Mouse (Mus musculus) embryonic facial prominence, embryonic 15.5 days (tissue): ENCODE measurements around the gene Srcap. TPM values are rescaled to one million over a fixed set of nuclear protein-coding genes. Genes with fewer than 3 reads are reported as not detected.
"Not testable (repeated sequence)": the region's sequence is repeated elsewhere in the genome, so short reads cannot be mapped to it uniquely, and the experiment has no call there.

Experiments used
- ATAC-seq: fragments of 200-750 bp; cut with Nextera tagmentation; 2 replicates; pipeline ENCODE4 v1.8.0; 2017; ENCODE audit warnings: low read depth, moderate TSS enrichment; ENCODE audit not compliant: insufficient number of reproducible peaks, low FRiP score, low TSS enrichment
- H3K27ac ChIP-seq: fragments of 300-500 bp; sonication (generic); replicated peaks from 2 replicates; pipeline ENCODE4 v1.5.1; 2015; ENCODE audit warnings: mild to moderate bottlenecking, inconsistent platforms
- H3K27me3 ChIP-seq: fragments of 300-500 bp; sonication (generic); 2 replicates; pipeline ENCODE4 v1.6.1; 2015; ENCODE audit warnings: inconsistent platforms
- H3K36me3 ChIP-seq: fragments of 300-500 bp; sonication (generic); 2 replicates; pipeline ENCODE4 v1.6.1; 2015; ENCODE audit warnings: mild to moderate bottlenecking, inconsistent platforms
- H3K4me1 ChIP-seq: fragments of 300-500 bp; sonication (generic); 2 replicates; pipeline ENCODE4 v1.6.1; 2015; ENCODE audit warnings: inconsistent platforms
- H3K4me2 ChIP-seq: fragments of 300-500 bp; sonication (generic); replicated peaks from 2 replicates; pipeline ENCODE4 v1.6.1; 2015; ENCODE audit warnings: mild to moderate bottlenecking, inconsistent platforms
- H3K4me3 ChIP-seq: fragments of 300-500 bp; sonication (generic); replicated peaks from 2 replicates; pipeline ENCODE4 v1.5.1; 2015; ENCODE audit warnings: mild to moderate bottlenecking, inconsistent platforms
- H3K9ac ChIP-seq: fragments of 300-500 bp; sonication (generic); 2 replicates; pipeline ENCODE4 v1.6.1; 2015; ENCODE audit warnings: inconsistent platforms
- H3K9me3 ChIP-seq: fragments of 300-500 bp; sonication (generic); replicated peaks from 2 replicates; pipeline ENCODE4 v1.6.1; 2016; ENCODE audit warnings: inconsistent platforms
- WGBS: fragments of 180-500 bp; shearing (Covaris S2); methylation state at CpG from one replicate; pipeline ENCODE4 v1.1.7; 2015; 5-methylcytosine and 5-hydroxymethylcytosine counted together
- polyA plus RNA-seq: library from polyadenylated mRNA; unstranded; fragments of >200 nt; fragmentation: Nextera tagmentation; extraction: Ambion mirVana; gene quantifications from 2 replicates; pipeline ENCODE4 v1.2.1, GENCODE M21; 2015

The Srcap gene
- 48.6 and 52.4 TPM in 2 replicates for polyA plus RNA-seq

GRCm38 (mm10) chr7:127511808-127512230 lies at the start of gene Srcap:
Srcap (plus strand) TSS chr7:127511983.
- peak within 1 kb of the TSS; percentile 80 for H3K9ac ChIP-seq
- H3K36me3 ChIP-seq, result peaks cover 14% of the 10 kb centered on the region
- H3K9me3 ChIP-seq, result no peaks in the 10 kb centered on the region
- H3K27me3 ChIP-seq, result no peaks in the 10 kb centered on the region
- under 1% methylated on average over 37 of the region's 37 CpGs for WGBS
- peak within 1 kb of the TSS; percentile 88 for H3K4me3 ChIP-seq
- H3K4me2 ChIP-seq, result peak within 1 kb of the TSS; percentile 60
- peak; percentile 96 for ATAC-seq
- peaks cover 14% of the 10 kb centered on the region for H3K4me1 ChIP-seq
- peak within 1 kb of the TSS; percentile 99 for H3K27ac ChIP-seq

- H3K4me3 ChIP-seq, result no peak overlapping the region
- ATAC-seq, result no peak
- H3K27me3 ChIP-seq, result no peaks in the 10 kb centered on the region
- peaks cover 32% of the 10 kb centered on the region for H3K36me3 ChIP-seq
- H3K4me1 ChIP-seq, result peaks cover 5% of the 10 kb centered on the region
- no peak overlapping the region for H3K27ac ChIP-seq
- no peak overlapping the region for H3K9ac ChIP-seq
- no peaks in the 10 kb centered on the region for H3K9me3 ChIP-seq
- 81% methylated on average over 3 of the region's 3 CpGs for WGBS
- H3K4me2 ChIP-seq, result no peak overlapping the region
Measured at GRCm38 (mm10) chr7:127465191-127465590, 46.6 kb upstream of the Srcap start.

- WGBS, result 92% methylated on average over 2 of the region's 2 CpGs
- peaks cover 31% of the 10 kb centered on the region for H3K36me3 ChIP-seq
- not testable (repeated sequence) for H3K4me2 ChIP-seq, H3K27me3 ChIP-seq, H3K4me3 ChIP-seq, H3K9ac ChIP-seq, ATAC-seq, H3K9me3 ChIP-seq, H3K27ac ChIP-seq, H3K4me1 ChIP-seq
Measured at GRCm38 (mm10) chr7:127465670-127466069, 46.1 kb upstream of the Srcap start.

- no peaks in the 10 kb centered on the region for H3K9me3 ChIP-seq
- ATAC-seq, result no peak
- no peak overlapping the region for H3K4me3 ChIP-seq
- H3K4me2 ChIP-seq, result no peak overlapping the region
- 91% methylated on average over 4 of the region's 4 CpGs for WGBS
- H3K27ac ChIP-seq, result no peak overlapping the region
- H3K4me1 ChIP-seq, result peaks cover 5% of the 10 kb centered on the region
- H3K9ac ChIP-seq, result no peak overlapping the region
- H3K27me3 ChIP-seq, result no peaks in the 10 kb centered on the region
- H3K36me3 ChIP-seq, result peaks cover 31% of the 10 kb centered on the region
Measured at GRCm38 (mm10) chr7:127466606-127467005, 45.2 kb upstream of the Srcap start.

DNA sequence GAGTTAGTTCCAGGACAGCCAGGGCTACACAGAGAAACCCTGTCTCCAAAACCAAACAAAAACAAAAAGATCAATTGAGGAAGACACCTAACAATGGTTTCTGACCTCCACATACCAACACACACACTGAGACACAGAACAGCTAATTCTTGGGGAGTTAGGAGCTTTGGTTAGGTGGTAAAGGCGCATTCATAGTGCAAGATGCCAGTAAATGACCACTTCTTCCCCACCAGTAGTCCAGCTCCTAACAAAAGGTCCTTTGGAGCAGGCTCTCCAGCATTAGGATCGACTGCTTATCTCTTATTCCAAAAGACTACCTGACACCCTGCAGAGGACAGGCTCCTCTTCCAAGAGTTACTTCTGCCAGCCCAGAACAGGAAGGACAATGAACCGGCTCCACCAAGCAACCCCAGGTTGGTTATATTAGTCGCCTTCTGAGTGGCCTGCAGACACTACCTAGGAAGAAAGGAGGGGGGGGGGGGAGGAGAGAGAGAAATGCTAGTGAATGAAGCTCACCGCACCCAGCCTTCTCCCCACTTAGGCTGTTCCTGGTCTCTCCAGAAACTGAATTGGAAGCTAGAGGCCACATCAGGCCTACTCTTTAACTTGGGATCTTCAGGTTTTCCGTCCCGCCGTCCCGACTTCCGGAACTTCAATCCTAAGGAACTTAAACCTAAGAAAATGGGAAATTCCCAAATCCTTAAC lies 41.6 kb upstream of the Srcap start:
- Histone ChIP-seq H3K4me3 (peak overlapping the region; percentile 63), H3K27ac (peak overlapping the region; percentile 99), H3K4me2 (peak overlapping the region; percentile 78), H3K36me3 (peaks cover 44% of the 10 kb centered on the region), H3K9ac (peak overlapping the region; percentile 48), H3K27me3 (no peaks in the 10 kb centered on the region), H3K4me1 (peaks cover 17% of the 10 kb centered on the region), H3K9me3 (no peaks in the 10 kb centered on the region)
- no peak for ATAC-seq
- 8% methylated on average over 10 of the region's 10 CpGs for WGBS

- under 1% methylated on average over 45 of the region's 46 CpGs for WGBS
Measured at GRCm38 (mm10) chr7:127470743-127471645, 40.8 kb upstream of the Srcap start.

DNA sequence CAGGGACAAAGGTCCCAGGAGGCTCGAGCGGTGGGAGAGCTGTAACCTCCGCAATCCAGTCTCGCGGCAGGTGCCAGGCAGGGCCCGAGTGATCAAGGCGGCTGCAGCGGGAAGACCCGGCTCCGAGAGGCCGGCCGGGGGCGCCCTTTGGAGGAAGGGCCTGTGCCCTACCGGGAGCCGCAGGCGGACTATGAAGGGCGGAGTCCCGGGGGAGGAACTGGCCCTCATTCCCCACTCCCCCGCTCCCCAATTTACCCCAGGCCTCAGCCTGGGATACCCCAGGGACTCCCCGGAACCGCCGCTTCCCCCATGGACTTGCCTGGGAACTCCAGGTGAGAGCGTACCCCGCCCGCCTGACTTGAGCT lies 40.2 kb upstream of the Srcap start:
- peak overlapping the region; percentile 99 for H3K27ac ChIP-seq
- H3K4me3 ChIP-seq, result peak overlapping the region; percentile 63
- no peaks in the 10 kb centered on the region for H3K27me3 ChIP-seq
- peak; percentile 5 for ATAC-seq
- peaks cover 17% of the 10 kb centered on the region for H3K4me1 ChIP-seq
- under 1% methylated on average over 25 of the region's 25 CpGs for WGBS
- H3K36me3 ChIP-seq, result peaks cover 50% of the 10 kb centered on the region
- peak overlapping the region; percentile 81 for H3K9ac ChIP-seq
- H3K9me3 ChIP-seq, result no peaks in the 10 kb centered on the region
- H3K4me2 ChIP-seq, result peak overlapping the region; percentile 78

More at GRCm38 (mm10) chr7:127470743-127471645, 40.8 kb upstream of the Srcap start:
- Histone ChIP-seq H3K4me3 (peak overlapping the region; percentile 63), H3K36me3 (peaks cover 50% of the 10 kb centered on the region), H3K4me1 (peaks cover 17% of the 10 kb centered on the region), H3K27me3 (no peaks in the 10 kb centered on the region), H3K4me2 (peak overlapping the region; percentile 78), H3K9ac (peak overlapping the region; percentile 81), H3K27ac (peak overlapping the region; percentile 99), H3K9me3 (no peaks in the 10 kb centered on the region)
- ATAC-seq, result peak; percentile 93

DNA sequence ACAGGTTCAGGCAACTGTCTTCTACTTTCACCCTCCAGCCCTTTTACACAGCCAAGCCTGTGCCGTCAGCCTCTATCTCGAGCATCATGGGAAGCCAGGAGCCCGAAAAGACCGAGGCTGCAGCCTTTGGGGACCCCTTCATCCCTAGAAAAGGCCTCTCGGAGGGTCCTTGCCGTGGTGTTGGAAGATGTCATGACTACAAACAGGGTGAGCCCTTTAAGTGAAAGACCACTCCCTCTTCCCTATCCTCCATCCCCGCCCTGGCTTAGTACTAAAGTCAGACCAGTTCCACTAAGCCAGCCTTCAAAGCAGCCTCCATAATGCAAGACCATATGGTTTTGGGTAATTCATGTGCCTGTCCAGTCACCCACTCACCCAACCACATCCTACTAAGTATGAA lies 39.7 kb upstream of the Srcap start:
- WGBS, result 2% methylated on average over 7 of the region's 7 CpGs
- no peak for ATAC-seq
- H3K9ac ChIP-seq, result peak overlapping the region; percentile 81
- H3K4me2 ChIP-seq, result peak overlapping the region; percentile 78
- H3K4me3 ChIP-seq, result peak overlapping the region; percentile 63
- H3K27me3 ChIP-seq, result no peaks in the 10 kb centered on the region
- H3K4me1 ChIP-seq, result peaks cover 21% of the 10 kb centered on the region
- peaks cover 46% of the 10 kb centered on the region for H3K36me3 ChIP-seq
- H3K9me3 ChIP-seq, result no peaks in the 10 kb centered on the region
- H3K27ac ChIP-seq, result peak overlapping the region; percentile 99

GRCm38 (mm10) chr7:127473705-127474104 lies 38.1 kb upstream of the Srcap start:
- Histone ChIP-seq H3K27ac (no peak overlapping the region), H3K36me3 (peaks cover 34% of the 10 kb centered on the region), H3K9me3 (no peaks in the 10 kb centered on the region), H3K4me1 (peaks cover 24% of the 10 kb centered on the region), H3K27me3 (no peaks in the 10 kb centered on the region), H3K9ac (no peak overlapping the region), H3K4me2 (no peak overlapping the region), H3K4me3 (no peak overlapping the region; the same call in 1 of the 2 replicates)
- WGBS, result 74% methylated on average over 5 of the region's 5 CpGs
- ATAC-seq, result no peak

DNA sequence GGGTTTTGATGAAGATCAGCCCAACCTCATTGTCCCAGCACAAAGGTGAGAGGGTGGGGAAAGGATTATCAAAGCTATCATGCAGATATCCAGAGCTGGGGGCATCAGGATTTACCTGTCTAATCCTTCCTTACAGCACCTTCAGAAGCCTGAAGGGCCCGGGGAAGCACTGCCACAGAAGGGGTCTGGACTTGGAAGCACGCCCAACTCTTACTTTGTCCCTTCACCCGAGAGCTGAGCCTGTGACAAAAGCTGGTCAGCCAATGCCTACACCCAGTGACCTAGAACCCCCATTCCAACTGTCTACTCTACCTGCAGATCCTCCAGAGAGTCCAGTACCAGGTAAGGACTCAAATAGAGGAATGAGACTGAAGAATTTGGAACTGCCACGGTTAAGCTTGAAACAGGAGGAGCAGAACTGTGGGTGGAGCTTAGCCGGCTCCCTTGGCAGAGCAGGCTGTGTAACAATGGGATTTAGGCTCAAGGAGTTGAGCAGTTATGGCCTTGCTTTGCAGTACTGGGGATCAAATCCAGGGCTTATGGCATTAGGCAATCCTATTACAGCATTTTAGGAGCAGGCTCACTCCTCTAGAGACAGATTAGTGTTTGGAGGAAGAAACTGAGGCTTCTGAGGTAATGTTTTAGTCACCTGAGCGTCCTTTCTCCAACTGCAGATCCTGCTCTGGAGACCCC lies 37.3 kb upstream of the Srcap start:
- H3K4me2 ChIP-seq, result no peak overlapping the region
- no peak for ATAC-seq
- H3K4me3 ChIP-seq, result no peak overlapping the region
- H3K27me3 ChIP-seq, result no peaks in the 10 kb centered on the region
- 74% methylated on average over 6 of the region's 6 CpGs for WGBS
- no peaks in the 10 kb centered on the region for H3K9me3 ChIP-seq
- H3K4me1 ChIP-seq, result peaks cover 25% of the 10 kb centered on the region
- H3K27ac ChIP-seq, result no peak overlapping the region
- H3K36me3 ChIP-seq, result peaks cover 34% of the 10 kb centered on the region
- no peak overlapping the region for H3K9ac ChIP-seq
